Mouse (Mus musculus) liver, embryonic 13.5 days (tissue): ENCODE measurements around the gene Eml6. TPM values are rescaled to one million over a fixed set of nuclear protein-coding genes. Genes with fewer than 3 reads are reported as not detected.
"Not testable (repeated sequence)": the region's sequence is repeated elsewhere in the genome, so short reads cannot be mapped to it uniquely, and the experiment has no call there.

Experiments
- ATAC-seq: fragments of 200-750 bp; cut with Nextera tagmentation; 2 replicates; pipeline ENCODE4 v1.8.0; 2017; ENCODE audit warnings: low read depth, mild to moderate bottlenecking, moderate number of reproducible peaks, moderate library complexity
- DNase-seq: peaks from one replicate; pipeline ENCODE4 v3.0.0; 2022
- H3K27ac ChIP-seq: fragments of 300-500 bp; sonication (generic); 2 replicates; pipeline ENCODE4 v1.5.1; 2015; ENCODE audit warnings: moderate library complexity, mild to moderate bottlenecking, inconsistent platforms
- H3K27me3 ChIP-seq: fragments of 300-500 bp; sonication (generic); 2 replicates; pipeline ENCODE4 v1.6.1; 2015; ENCODE audit warnings: mild to moderate bottlenecking, inconsistent platforms
- H3K36me3 ChIP-seq: fragments of 300-500 bp; sonication (generic); 2 replicates; pipeline ENCODE4 v1.6.1; 2015; ENCODE audit warnings: mild to moderate bottlenecking, inconsistent platforms
- H3K4me1 ChIP-seq: fragments of 300-500 bp; sonication (generic); replicated peaks from 2 replicates; pipeline ENCODE4 v1.6.1; 2015; ENCODE audit warnings: inconsistent platforms
- H3K4me2 ChIP-seq: fragments of 300-500 bp; sonication (generic); 2 replicates; pipeline ENCODE4 v1.6.1; 2015; ENCODE audit warnings: inconsistent platforms, mild to moderate bottlenecking, moderate library complexity
- H3K4me3 ChIP-seq: fragments of 300-500 bp; sonication (generic); replicated peaks from 2 replicates; pipeline ENCODE4 v1.5.1; 2015; ENCODE audit warnings: mild to moderate bottlenecking, inconsistent platforms
- H3K9ac ChIP-seq: fragments of 300-500 bp; sonication (generic); 2 replicates; pipeline ENCODE4 v1.6.1; 2015; ENCODE audit warnings: mild to moderate bottlenecking, inconsistent platforms
- H3K9me3 ChIP-seq: fragments of 300-500 bp; sonication (generic); replicated peaks from 2 replicates; pipeline ENCODE4 v1.6.1; 2016; ENCODE audit warnings: inconsistent platforms
- WGBS: fragments of 180-500 bp; shearing (Covaris S2); methylation state at CpG from one replicate; pipeline ENCODE4 v1.1.7; 2015; ENCODE audit not compliant: insufficient replicate concordance; 5-methylcytosine and 5-hydroxymethylcytosine counted together
- polyA plus RNA-seq: library from polyadenylated mRNA; unstranded; fragments of >200 nt; fragmentation: Nextera tagmentation; extraction: Ambion mirVana; gene quantifications from 2 replicates; pipeline ENCODE4 v1.2.1, GENCODE M21; 2015

Gene Eml6
- polyA plus RNA-seq, 1 experiment from 2014 or later, result 0.17 TPM

DNA sequence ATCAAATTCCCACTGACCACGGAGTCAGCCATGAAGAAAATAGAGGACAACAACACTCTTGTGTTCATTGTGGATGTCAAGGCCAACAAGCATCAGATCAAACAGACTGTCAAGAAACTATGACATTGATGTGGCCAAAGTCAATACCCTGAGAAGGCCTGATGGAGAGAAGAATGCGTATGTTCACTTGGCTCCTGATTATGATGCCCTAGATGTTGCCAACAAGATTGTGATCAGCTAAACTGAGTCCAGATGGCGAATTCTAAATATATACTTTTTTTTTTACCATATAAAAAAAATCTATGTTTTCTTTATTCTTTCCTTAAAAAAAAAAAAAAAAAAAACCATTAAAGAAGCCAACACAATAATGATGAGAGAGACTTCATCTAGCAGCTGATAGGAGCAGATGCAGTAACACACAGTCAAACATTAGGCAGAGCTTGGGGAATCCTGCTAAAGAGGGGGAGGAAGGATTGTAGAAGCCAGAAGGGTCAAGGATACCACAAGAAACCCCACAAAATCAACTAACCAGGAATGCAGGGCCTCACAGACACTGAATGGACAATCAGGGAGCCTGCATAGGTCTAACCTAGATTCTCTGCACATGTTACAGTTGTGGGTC, 185.1 kb downstream of the Eml6 start:
- no peak overlapping the region for H3K4me2 ChIP-seq
- no peak for DNase-seq
- no peaks in the 10 kb centered on the region for H3K4me1 ChIP-seq
- ATAC-seq, result no peak
- H3K27ac ChIP-seq, result no peak overlapping the region
- H3K9me3 ChIP-seq, result no peaks in the 10 kb centered on the region
- no peaks in the 10 kb centered on the region for H3K36me3 ChIP-seq
- H3K27me3 ChIP-seq, result no peaks in the 10 kb centered on the region
- 69% methylated on average over 3 of the region's 3 CpGs for WGBS
- no peak overlapping the region for H3K4me3 ChIP-seq
- no peak overlapping the region for H3K9ac ChIP-seq

DNA sequence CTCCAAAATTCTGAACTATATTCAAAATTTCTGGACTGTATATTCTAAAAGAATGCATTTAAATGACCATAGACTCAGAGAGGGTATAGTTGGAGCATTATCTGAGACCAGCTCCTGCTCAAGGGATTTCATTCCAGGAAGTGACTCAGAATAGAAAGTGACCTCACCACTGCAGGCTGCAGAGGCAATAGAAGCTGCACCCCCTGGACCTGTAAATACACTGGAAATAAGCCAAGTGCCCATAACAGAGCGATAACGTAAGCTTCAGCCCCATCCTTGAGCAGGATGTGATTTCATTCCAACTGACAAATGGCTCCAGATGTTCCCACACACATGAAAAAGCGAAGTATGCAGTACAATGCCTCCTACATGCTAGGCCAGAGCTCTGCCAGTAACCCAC, 186.1 kb downstream of the Eml6 start:
- ATAC-seq, result peak; percentile 54
- Histone ChIP-seq H3K4me3 (no peak overlapping the region), H3K27ac (no peak overlapping the region), H3K4me2 (no peak overlapping the region), H3K36me3 (no peaks in the 10 kb centered on the region), H3K9ac (no peak overlapping the region), H3K4me1 (no peaks in the 10 kb centered on the region), H3K9me3 (no peaks in the 10 kb centered on the region), H3K27me3 (no peaks in the 10 kb centered on the region)
- DNase-seq, result no peak
- WGBS, result 37% methylated on average over 3 of the region's 3 CpGs

DNA sequence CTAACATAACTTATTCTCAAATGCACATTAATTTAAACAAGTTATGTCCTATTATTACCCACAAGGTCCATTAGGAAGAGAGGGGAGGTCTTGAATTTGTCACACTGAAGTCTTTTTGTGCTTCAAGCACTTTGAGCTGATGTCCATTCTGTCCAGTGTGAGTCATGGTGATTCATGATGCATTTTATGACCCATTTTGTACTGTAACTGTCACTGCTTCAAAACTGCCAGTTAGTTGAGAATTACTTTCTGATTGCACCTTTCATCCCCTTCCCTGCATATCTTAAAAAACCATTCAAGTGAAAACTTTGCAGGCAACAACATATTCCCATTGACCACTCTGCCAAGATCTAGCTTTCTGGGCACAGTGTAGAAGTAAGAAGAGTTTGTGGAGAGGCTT, 188.8 kb downstream of the Eml6 start:
- no peaks in the 10 kb centered on the region for H3K4me1 ChIP-seq
- no peaks in the 10 kb centered on the region for H3K36me3 ChIP-seq
- no peak overlapping the region for H3K9ac ChIP-seq
- H3K27me3 ChIP-seq, result no peaks in the 10 kb centered on the region
- H3K4me3 ChIP-seq, result no peak overlapping the region
- ATAC-seq (no peak), DNase-seq (no peak)
- H3K4me2 ChIP-seq, result no peak overlapping the region
- H3K27ac ChIP-seq, result no peak overlapping the region
- H3K9me3 ChIP-seq, result no peaks in the 10 kb centered on the region

DNA sequence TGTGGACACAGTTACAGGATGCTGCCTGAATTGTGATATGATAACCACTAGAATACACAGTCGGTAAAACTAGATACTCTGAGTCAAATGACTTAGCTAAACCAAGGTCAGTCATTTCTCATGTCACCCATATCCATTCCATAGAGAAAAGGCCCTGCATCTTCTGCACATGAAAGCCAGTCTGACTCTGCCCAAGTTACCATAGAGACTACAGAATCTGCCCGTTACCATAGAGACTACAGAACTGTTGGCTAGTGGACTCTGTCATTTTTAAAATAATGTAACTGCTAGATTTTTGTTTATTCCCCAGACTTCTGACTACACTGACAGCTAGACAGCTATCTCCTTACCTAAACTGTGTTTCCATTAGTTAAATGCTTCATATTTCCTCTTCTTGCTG, 198.1 kb downstream of the Eml6 start:
- Histone ChIP-seq H3K27ac (no peak overlapping the region), H3K9ac (no peak overlapping the region), H3K9me3 (no peaks in the 10 kb centered on the region), H3K27me3 (peaks cover 39% of the 10 kb centered on the region), H3K4me2 (no peak overlapping the region), H3K4me3 (no peak overlapping the region), H3K4me1 (peaks cover 5% of the 10 kb centered on the region; the same call in 1 of the 2 replicates), H3K36me3 (no peaks in the 10 kb centered on the region)
- ATAC-seq, result no peak
- DNase-seq, result no peak
- WGBS, result 37% methylated on average over 2 of the region's 2 CpGs

DNA sequence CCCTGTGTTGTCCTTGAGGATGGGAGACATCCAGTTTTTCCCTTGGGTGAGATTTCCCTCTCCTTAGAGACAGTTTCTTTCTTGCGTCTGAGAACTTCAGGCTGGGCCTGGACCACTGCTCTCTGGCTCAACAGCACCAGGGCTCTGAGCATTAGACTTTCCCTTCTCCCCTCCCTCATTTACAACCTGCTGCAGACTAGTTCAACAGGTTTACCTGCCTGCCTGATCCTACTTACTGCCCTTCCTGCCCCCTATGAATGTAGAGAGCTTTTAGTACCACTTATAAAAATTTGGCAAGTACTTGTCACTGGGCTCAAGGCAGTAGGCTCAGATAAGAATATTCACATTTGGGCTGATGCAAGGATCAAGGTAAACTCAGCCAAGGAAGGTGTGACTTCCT, 199.8 kb downstream of the Eml6 start:
- WGBS, result 70% methylated on average over 1 of the region's 1 CpGs

DNA sequence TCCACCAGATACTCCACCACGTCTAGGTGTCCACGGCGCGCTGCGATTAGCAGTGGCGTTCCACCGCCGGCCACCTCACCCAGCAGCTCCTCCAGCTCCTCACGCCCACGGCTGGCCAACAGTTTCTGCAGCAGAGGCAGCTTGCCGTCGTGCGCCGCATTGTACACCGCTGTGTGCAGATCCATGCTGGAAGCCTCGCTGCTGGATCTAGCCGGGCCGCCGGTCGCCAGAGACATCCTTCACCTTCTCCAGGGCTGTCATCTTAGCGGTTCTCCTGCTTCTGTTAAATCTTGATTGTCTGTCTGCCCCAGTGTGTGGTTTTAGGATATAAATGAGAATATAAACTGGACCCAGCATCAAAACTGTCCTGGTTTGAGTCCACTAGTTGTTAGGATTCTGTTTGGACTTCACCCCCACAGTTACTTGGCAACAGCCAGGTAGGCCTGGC, 200.5 kb downstream of the Eml6 start, which contains the start of gene 4931440F15Rik:
Gene 4931440F15Rik, minus strand, starts transcription at position 398 of the 448 bp plus-strand sequence.
- not testable (repeated sequence) for H3K27ac ChIP-seq, H3K4me1 ChIP-seq, DNase-seq, H3K4me3 ChIP-seq, H3K36me3 ChIP-seq, H3K9ac ChIP-seq, H3K9me3 ChIP-seq
- whole genome bisulfite sequencing, result 26% methylated on average over 21 of the region's 21 CpGs
- 0 out of 2 replicates have a peak, but pooled peaks have one; percentile 12 for ATAC-seq
- Histone ChIP-seq H3K4me2 (peak within 1 kb of the TSS; percentile 41), H3K27me3 (peaks cover 44% of the 10 kb centered on the region)

More for the DNA sequence above, 199.8 kb downstream of the Eml6 start:
- Histone ChIP-seq H3K4me2 (no peak overlapping the region), H3K9ac (no peak overlapping the region), H3K27ac (no peak overlapping the region), H3K9me3 (no peaks in the 10 kb centered on the region), H3K4me3 (no peak overlapping the region), H3K4me1 (peaks cover 5% of the 10 kb centered on the region; the same call in 1 of the 2 replicates), H3K27me3 (peaks cover 44% of the 10 kb centered on the region), H3K36me3 (no peaks in the 10 kb centered on the region)
- no peak for ATAC-seq
- no peak for DNase-seq

DNA sequence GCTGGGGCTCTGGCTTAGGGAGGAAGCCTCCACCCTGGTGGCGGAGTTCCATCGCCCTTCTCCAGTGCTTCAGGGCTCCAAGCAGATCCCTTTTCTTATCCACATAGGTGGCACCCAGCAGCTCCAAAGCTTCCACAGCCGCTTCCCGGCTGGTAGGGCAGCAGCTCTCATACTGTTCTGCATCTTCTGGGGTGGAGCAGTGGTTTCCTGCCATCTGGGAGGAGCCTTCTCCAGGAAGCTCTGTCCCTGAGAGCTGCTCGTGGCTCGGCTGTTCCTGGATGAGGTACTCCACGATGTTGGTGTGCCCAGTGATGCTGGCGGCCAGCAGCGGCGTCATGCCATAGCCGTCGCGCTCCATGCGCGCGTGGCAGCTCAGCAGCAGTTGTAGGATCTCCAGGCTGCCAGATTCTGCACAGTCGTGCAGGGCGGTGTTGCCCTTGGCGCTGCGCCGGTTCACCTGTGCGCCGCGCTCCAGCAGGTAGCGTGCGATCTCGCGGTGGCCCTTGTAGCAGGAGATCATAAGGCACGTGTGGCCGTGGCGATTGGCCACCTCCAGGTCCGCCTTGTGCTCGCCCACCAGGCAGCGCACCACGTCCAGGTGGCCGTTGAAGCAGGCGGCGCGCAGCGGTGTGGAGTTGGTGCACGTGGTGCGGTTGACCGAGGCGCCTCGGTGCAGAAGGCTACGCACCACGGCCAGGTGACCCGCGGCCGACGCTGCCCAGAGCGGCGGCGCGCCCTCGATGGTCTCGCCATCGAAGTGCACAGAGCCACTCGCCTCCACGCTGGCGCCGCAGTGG, 201.2 kb downstream of the Eml6 start:
- 9% methylated on average over 59 of the region's 62 CpGs for WGBS
- peaks cover 44% of the 10 kb centered on the region for H3K27me3 ChIP-seq
- H3K9me3 ChIP-seq, H3K4me1 ChIP-seq, H3K4me3 ChIP-seq, H3K36me3 ChIP-seq, H3K9ac ChIP-seq, H3K27ac ChIP-seq, DNase-seq: not testable (repeated sequence)
- H3K4me2 ChIP-seq, result peak overlapping the region; percentile 41
- peak; percentile 25 for ATAC-seq

DNA sequence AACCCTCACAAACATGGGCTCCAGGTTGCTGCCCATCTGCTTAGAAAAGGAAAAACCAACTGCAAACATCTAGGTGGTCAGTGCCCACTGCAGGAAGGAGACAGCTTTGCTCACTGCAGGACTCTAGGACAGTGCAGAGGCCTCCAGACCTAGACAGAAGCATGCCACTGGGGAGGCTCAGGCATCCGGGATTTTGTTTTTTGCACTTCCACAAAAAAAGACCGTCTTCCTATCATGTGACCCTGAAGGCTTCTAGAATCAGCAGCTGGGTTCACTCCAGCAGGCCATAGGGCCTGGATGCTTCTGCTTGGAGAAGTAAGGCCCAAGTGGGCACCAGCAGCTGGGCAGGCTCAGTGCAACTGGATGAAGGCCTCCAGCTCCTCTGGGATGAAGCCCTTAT, 202.7 kb downstream of the Eml6 start:
- peaks cover 5% of the 10 kb centered on the region; the same call in 1 of the 2 replicates for H3K4me1 ChIP-seq
- no peaks in the 10 kb centered on the region for H3K36me3 ChIP-seq
- no peak overlapping the region for H3K4me2 ChIP-seq
- no peak for DNase-seq
- H3K9me3 ChIP-seq, result no peaks in the 10 kb centered on the region
- H3K27ac ChIP-seq, result no peak overlapping the region
- WGBS, result 62% methylated on average over 2 of the region's 2 CpGs
- ATAC-seq, result no peak
- peaks cover 44% of the 10 kb centered on the region for H3K27me3 ChIP-seq
- no peak overlapping the region for H3K4me3 ChIP-seq
- H3K9ac ChIP-seq, result no peak overlapping the region

DNA sequence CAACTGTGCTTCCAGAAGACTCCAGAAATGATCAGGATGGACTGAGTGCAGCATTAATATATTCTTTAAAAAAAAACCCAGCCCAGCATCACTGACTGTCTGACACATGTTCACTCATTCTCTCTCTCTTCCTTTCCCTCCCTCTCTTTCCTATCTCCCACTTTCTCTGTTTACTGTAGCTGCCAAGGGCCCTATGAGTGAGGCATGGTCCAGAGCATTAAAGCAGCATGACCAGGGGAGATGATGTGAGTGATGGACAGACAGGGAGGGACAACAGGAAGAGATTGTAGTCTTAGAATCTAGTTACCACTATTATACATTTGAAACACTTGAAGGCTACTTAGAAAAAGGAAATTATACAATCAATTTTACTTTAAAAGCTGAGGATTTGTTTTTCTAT, 210.2 kb downstream of the Eml6 start:
- Histone ChIP-seq H3K36me3 (no peaks in the 10 kb centered on the region), H3K27ac (peak overlapping the region; percentile 99), H3K9ac (peak overlapping the region; percentile 57), H3K27me3 (no peaks in the 10 kb centered on the region), H3K9me3 (no peaks in the 10 kb centered on the region), H3K4me2 (peak overlapping the region; percentile 58), H3K4me1 (peaks cover 49% of the 10 kb centered on the region), H3K4me3 (no peak overlapping the region)
- DNase-seq, result no peak
- ATAC-seq, result peak; percentile 43

DNA sequence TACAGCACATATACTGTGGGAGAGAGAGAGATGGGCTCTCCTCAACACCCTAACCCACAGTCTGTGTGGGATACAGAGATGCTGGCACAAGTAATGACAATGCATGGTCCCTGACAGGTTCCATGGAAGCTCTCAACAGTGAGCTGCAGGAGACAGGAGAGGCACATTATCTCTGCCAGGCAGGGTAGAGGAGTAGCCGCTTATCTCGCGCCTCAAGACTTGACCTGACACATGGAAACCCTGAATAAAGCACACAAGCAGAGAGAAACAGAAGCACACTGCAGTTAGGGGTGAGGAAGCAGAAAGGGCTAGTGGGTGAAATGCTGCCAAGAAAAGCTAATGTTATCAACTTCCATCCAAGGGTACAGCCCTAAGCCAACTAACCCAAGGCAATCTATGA, 210.6 kb downstream of the Eml6 start:
- no peak overlapping the region for H3K4me3 ChIP-seq
- H3K27me3 ChIP-seq, result no peaks in the 10 kb centered on the region
- no peaks in the 10 kb centered on the region for H3K36me3 ChIP-seq
- H3K4me1 ChIP-seq, result peaks cover 51% of the 10 kb centered on the region
- H3K4me2 ChIP-seq, result peak overlapping the region; percentile 58
- WGBS, result 13% methylated on average over 3 of the region's 3 CpGs
- ATAC-seq (peak; percentile 99), DNase-seq (peak; percentile 88)
- peak overlapping the region; percentile 57 for H3K9ac ChIP-seq
- H3K9me3 ChIP-seq, result no peaks in the 10 kb centered on the region
- peak overlapping the region; percentile 99 for H3K27ac ChIP-seq

DNA sequence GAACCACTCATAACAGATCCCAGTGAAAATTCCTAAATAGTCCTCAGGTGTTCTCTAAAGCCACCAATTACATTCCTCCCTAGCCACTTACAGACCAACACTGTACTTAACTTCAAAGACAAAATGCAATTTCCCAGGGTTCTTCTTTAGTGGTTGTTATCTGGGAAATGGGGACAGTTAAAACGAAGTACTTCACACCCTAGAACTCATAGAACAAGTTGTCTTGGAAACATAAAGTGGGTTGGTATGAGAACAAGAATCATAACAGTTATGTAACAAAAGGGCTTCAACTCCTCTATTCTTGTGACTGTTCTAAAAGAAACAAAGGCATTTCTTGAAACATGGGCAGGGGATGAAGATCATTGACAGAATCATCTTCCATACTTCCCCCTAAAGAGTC, 212.6 kb downstream of the Eml6 start:
- H3K9ac ChIP-seq, result no peak overlapping the region
- H3K4me2 ChIP-seq, result no peak overlapping the region
- H3K36me3 ChIP-seq, result no peaks in the 10 kb centered on the region
- H3K4me3 ChIP-seq, result no peak overlapping the region
- peaks cover 58% of the 10 kb centered on the region for H3K4me1 ChIP-seq
- H3K27me3 ChIP-seq, result no peaks in the 10 kb centered on the region
- no peaks in the 10 kb centered on the region for H3K9me3 ChIP-seq
- 57% methylated on average over 1 of the region's 1 CpGs for WGBS
- no peak for DNase-seq
- no peak for ATAC-seq
- H3K27ac ChIP-seq, result peak overlapping the region; percentile 29; the same call in 1 of the 2 replicates
